Mouse (Mus musculus): ENCODE results near the gene Cab39l. TPM values are rescaled to one million over a fixed set of nuclear protein-coding genes. Genes with fewer than 3 reads are reported as not detected.
"Not testable (repeated sequence)": the region's sequence is repeated elsewhere in the genome, so short reads cannot be mapped to it uniquely, and the experiment has no call there.

The Cab39l gene
- polyA plus RNA-seq (2014; fragmentation: Nextera tagmentation; extraction: Ambion mirVana), result 25.2 and 26.5 TPM in 2 replicates

GRCm38 (mm10) chr14:59440558-59441471 lies at the start of gene Cab39l, which contains the start of gene Setdb2:
Cab39l (plus strand) TSS chr14:59440972.
Setdb2 (minus strand) TSS chr14:59440884.
- Histone ChIP-seq H3K9me3 (ENCODE audit: control insufficient read depth, low read length) (no peaks in the 10 kb centered on the region), H3K4me3 (ENCODE audit: control insufficient read depth in 1 of 2, insufficient read depth in 1 of 2, low read depth in 1 of 2, low read length in 2 of 2) (peak within 1 kb of the TSS; percentile 84 to 98), H3K4me1 (ENCODE audit: control insufficient read depth in 2 of 2, insufficient read depth in 2 of 2, low read length in 2 of 2) (peaks cover 0 to 7% of the 10 kb centered on the region in 2 experiments; a peak in 2 of 4 replicates), H3K9ac (ENCODE audit: low read length) (peak within 1 kb of the TSS; percentile 88), H3K4me2 (ENCODE audit: low read length) (peak within 1 kb of the TSS; percentile 92), H3K27ac (replicated peaks in 1 of 2; ENCODE audit: control insufficient read depth in 1 of 2, insufficient read depth in 1 of 2, low read depth in 2 of 2, low read length in 2 of 2) (peak within 1 kb of the TSS; percentile 90 to 92), H3K36me3 (ENCODE audit: control insufficient read depth, insufficient read depth, low read length) (no peaks in the 10 kb centered on the region), H3K27me3 (ENCODE audit: control insufficient read depth, insufficient read depth, low read length) (no peaks in the 10 kb centered on the region)
- ATAC-seq (ENCODE audit: insufficient number of reproducible peaks, insufficient read depth, low FRiP score, low read depth), result peak; percentile 99
- under 1% methylated on average over 64 of the region's 66 CpGs for WGBS

- no peak within 1 kb of the TSS for H3K4me2 ChIP-seq (ENCODE audit: low read length)
- H3K9me3 ChIP-seq (ENCODE audit: control insufficient read depth, low read length), result no peaks in the 10 kb centered on the region
- H3K27me3 ChIP-seq (ENCODE audit: control insufficient read depth, insufficient read depth, low read length), result no peaks in the 10 kb centered on the region
- no peaks in the 10 kb centered on the region for H3K4me1 ChIP-seq (ENCODE audit: control insufficient read depth in 2 of 2, insufficient read depth in 2 of 2, low read length in 2 of 2)
- ATAC-seq (ENCODE audit: insufficient number of reproducible peaks, insufficient read depth, low FRiP score, low read depth), result no peak
- H3K27ac ChIP-seq (replicated peaks in 1 of 2; ENCODE audit: control insufficient read depth in 1 of 2, insufficient read depth in 1 of 2, low read depth in 2 of 2, low read length in 2 of 2), result no peak within 1 kb of the TSS
- WGBS, result 84% methylated on average over 3 of the region's 3 CpGs
- no peak within 1 kb of the TSS for H3K4me3 ChIP-seq (ENCODE audit: control insufficient read depth in 1 of 2, insufficient read depth in 1 of 2, low read depth in 1 of 2, low read length in 2 of 2)
- H3K9ac ChIP-seq (ENCODE audit: low read length), result no peak within 1 kb of the TSS
- H3K36me3 ChIP-seq (ENCODE audit: control insufficient read depth, insufficient read depth, low read length), result no peaks in the 10 kb centered on the region
Observed at GRCm38 (mm10) chr14:59395281-59395680, 45.5 kb upstream of the Cab39l start, which contains the start of gene Phf11c. Phf11c (minus strand) TSS chr14:59395381.

GRCm38 (mm10) chr14:59396999-59397398 lies 43.8 kb upstream of the Cab39l start:
- Histone ChIP-seq H3K27me3 (ENCODE audit: control insufficient read depth, insufficient read depth, low read length) (no peaks in the 10 kb centered on the region), H3K9ac (ENCODE audit: low read length) (no peak overlapping the region), H3K27ac (replicated peaks in 1 of 2; ENCODE audit: control insufficient read depth in 1 of 2, insufficient read depth in 1 of 2, low read depth in 2 of 2, low read length in 2 of 2) (no peak overlapping the region), H3K9me3 (ENCODE audit: control insufficient read depth, low read length) (no peaks in the 10 kb centered on the region), H3K4me1 (ENCODE audit: control insufficient read depth in 2 of 2, insufficient read depth in 2 of 2, low read length in 2 of 2) (no peaks in the 10 kb centered on the region), H3K4me3 (ENCODE audit: control insufficient read depth in 1 of 2, insufficient read depth in 1 of 2, low read depth in 1 of 2, low read length in 2 of 2) (no peak overlapping the region), H3K4me2 (ENCODE audit: low read length) (no peak overlapping the region), H3K36me3 (ENCODE audit: control insufficient read depth, insufficient read depth, low read length) (0 out of 2 replicates have a peak, but pooled peaks cover 7% of the 10 kb centered on the region)
- WGBS, result 69% methylated on average over 2 of the region's 2 CpGs
- ATAC-seq (ENCODE audit: insufficient number of reproducible peaks, insufficient read depth, low FRiP score, low read depth), result no peak

- H3K27me3 ChIP-seq (ENCODE audit: control insufficient read depth, insufficient read depth, low read length); H3K4me3 ChIP-seq (ENCODE audit: control insufficient read depth in 1 of 2, insufficient read depth in 1 of 2, low read depth in 1 of 2, low read length in 2 of 2); H3K4me2 ChIP-seq (ENCODE audit: low read length); H3K9ac ChIP-seq (ENCODE audit: low read length); H3K4me1 ChIP-seq (ENCODE audit: control insufficient read depth in 2 of 2, insufficient read depth in 2 of 2, low read length in 2 of 2); H3K27ac ChIP-seq (replicated peaks in 1 of 2; ENCODE audit: control insufficient read depth in 1 of 2, insufficient read depth in 1 of 2, low read depth in 2 of 2, low read length in 2 of 2); ATAC-seq (ENCODE audit: insufficient number of reproducible peaks, insufficient read depth, low FRiP score, low read depth); H3K9me3 ChIP-seq (ENCODE audit: control insufficient read depth, low read length): not testable (repeated sequence)
- WGBS, result 88% methylated on average over 2 of the region's 2 CpGs
- H3K36me3 ChIP-seq (ENCODE audit: control insufficient read depth, insufficient read depth, low read length), result peaks cover 41% of the 10 kb centered on the region
Observed at GRCm38 (mm10) chr14:59414979-59415378, 25.8 kb upstream of the Cab39l start.

- Histone ChIP-seq H3K9ac (ENCODE audit: low read length) (no peak overlapping the region), H3K4me2 (ENCODE audit: low read length) (no peak overlapping the region), H3K27ac (replicated peaks in 1 of 2; ENCODE audit: control insufficient read depth in 1 of 2, insufficient read depth in 1 of 2, low read depth in 2 of 2, low read length in 2 of 2) (no peak overlapping the region), H3K27me3 (ENCODE audit: control insufficient read depth, insufficient read depth, low read length) (no peaks in the 10 kb centered on the region), H3K4me3 (ENCODE audit: control insufficient read depth in 1 of 2, insufficient read depth in 1 of 2, low read depth in 1 of 2, low read length in 2 of 2) (no peak overlapping the region), H3K4me1 (ENCODE audit: control insufficient read depth in 2 of 2, insufficient read depth in 2 of 2, low read length in 2 of 2) (no peaks in the 10 kb centered on the region), H3K9me3 (ENCODE audit: control insufficient read depth, low read length) (no peaks in the 10 kb centered on the region), H3K36me3 (ENCODE audit: control insufficient read depth, insufficient read depth, low read length) (peaks cover 33% of the 10 kb centered on the region)
- 88% methylated on average over 4 of the region's 4 CpGs for WGBS
- ATAC-seq (ENCODE audit: insufficient number of reproducible peaks, insufficient read depth, low FRiP score, low read depth), result no peak
Observed at GRCm38 (mm10) chr14:59418171-59418570, 22.6 kb upstream of the Cab39l start.

GRCm38 (mm10) chr14:59422912-59423663 lies 17.7 kb upstream of the Cab39l start:
- Histone ChIP-seq H3K27me3 (ENCODE audit: control insufficient read depth, insufficient read depth, low read length) (no peaks in the 10 kb centered on the region), H3K4me2 (ENCODE audit: low read length) (no peak overlapping the region), H3K4me3 (ENCODE audit: control insufficient read depth in 1 of 2, insufficient read depth in 1 of 2, low read depth in 1 of 2, low read length in 2 of 2) (no peak overlapping the region), H3K27ac (replicated peaks in 1 of 2; ENCODE audit: control insufficient read depth in 1 of 2, insufficient read depth in 1 of 2, low read depth in 2 of 2, low read length in 2 of 2) (no peak overlapping the region), H3K36me3 (ENCODE audit: control insufficient read depth, insufficient read depth, low read length) (0 out of 2 replicates have a peak, but pooled peaks cover 10% of the 10 kb centered on the region), H3K9me3 (ENCODE audit: control insufficient read depth, low read length) (no peaks in the 10 kb centered on the region), H3K4me1 (ENCODE audit: control insufficient read depth in 2 of 2, insufficient read depth in 2 of 2, low read length in 2 of 2) (no peaks in the 10 kb centered on the region), H3K9ac (ENCODE audit: low read length) (no peak overlapping the region)
- 84% methylated on average over 11 of the region's 11 CpGs for WGBS
- no peak for ATAC-seq (ENCODE audit: insufficient number of reproducible peaks, insufficient read depth, low FRiP score, low read depth)

GRCm38 (mm10) chr14:59430556-59430955 lies 10.2 kb upstream of the Cab39l start:
- H3K9me3 ChIP-seq (ENCODE audit: control insufficient read depth, low read length), result no peaks in the 10 kb centered on the region
- no peak overlapping the region for H3K4me3 ChIP-seq (ENCODE audit: control insufficient read depth in 1 of 2, insufficient read depth in 1 of 2, low read depth in 1 of 2, low read length in 2 of 2)
- H3K27ac ChIP-seq (replicated peaks in 1 of 2; ENCODE audit: control insufficient read depth in 1 of 2, insufficient read depth in 1 of 2, low read depth in 2 of 2, low read length in 2 of 2), result no peak overlapping the region
- H3K36me3 ChIP-seq (ENCODE audit: control insufficient read depth, insufficient read depth, low read length), result no peaks in the 10 kb centered on the region
- ATAC-seq (ENCODE audit: insufficient number of reproducible peaks, insufficient read depth, low FRiP score, low read depth), result no peak
- 88% methylated on average over 1 of the region's 1 CpGs for WGBS
- no peaks in the 10 kb centered on the region for H3K4me1 ChIP-seq (ENCODE audit: control insufficient read depth in 2 of 2, insufficient read depth in 2 of 2, low read length in 2 of 2)
- H3K4me2 ChIP-seq (ENCODE audit: low read length), result no peak overlapping the region
- no peaks in the 10 kb centered on the region for H3K27me3 ChIP-seq (ENCODE audit: control insufficient read depth, insufficient read depth, low read length)
- H3K9ac ChIP-seq (ENCODE audit: low read length), result no peak overlapping the region

Measured in heart, embryonic 14.5 days (tissue).